Comparison of ENCODE assay signal across 8 mouse cellular contexts in the genomic region with DNA sequence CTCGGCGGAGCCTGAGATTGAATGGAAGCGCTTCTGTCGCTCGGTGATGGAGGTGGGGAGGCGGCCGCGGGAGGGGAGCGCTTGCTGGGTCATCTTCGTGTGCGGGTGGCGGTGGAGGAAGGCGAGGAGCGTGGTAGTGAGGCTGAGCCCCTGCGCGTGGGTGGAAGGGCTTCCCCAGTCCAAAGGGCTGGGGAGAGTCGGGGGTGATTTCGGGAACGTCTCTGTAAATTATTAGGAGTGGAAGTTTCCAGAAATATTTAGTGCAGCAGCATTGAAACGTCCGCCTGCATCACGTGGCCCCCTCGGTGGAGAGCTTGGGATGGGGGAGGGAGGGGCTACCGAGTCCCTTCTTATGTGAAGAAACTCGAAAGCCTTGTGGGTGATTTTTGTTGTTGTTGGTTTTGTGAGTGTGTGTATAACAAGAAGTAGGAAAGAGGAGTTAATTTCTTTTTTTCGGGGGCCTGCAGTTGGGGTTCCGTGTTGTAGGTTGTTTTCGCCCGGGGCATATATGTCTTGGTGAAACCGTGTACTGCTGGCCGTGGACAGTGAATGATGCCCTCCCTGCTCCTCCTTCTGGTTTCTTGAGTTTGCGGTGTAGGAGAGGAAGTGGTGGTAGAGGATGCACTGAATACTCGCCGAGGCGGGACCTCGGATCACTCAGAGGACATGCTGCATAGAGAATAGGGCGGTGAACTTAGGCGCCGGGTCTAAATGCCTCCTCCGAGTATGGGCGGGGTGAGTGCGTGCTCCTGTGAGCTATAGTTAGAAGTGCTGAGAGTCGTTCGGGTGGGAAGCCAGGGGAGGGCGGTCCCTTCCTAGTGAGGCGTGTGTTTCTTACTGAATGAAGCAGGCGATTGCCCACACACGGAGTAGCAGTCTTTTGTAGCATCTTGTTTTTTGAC. TPM values are rescaled to one million over a fixed set of nuclear protein-coding genes. Genes with fewer than 3 reads are reported as not detected.
DNase-seq lines count a peak whose midpoint lies in the region; ATAC-seq and TF ChIP-seq lines count a peak whose summit lies in the region.

No protein-coding gene starts in this region.

- TF ChIP-seq CTCF in midbrain, postnatal 0 days (IDR thresholded peaks at IDR 0.05): no peak; the same call in 1 of the 2 replicates

- DNase-seq in 416B (ENCODE audit: low read depth): peak; percentile 94
- peak; percentile 81 to 86 for DNase-seq in adrenal gland, postnatal 36 days
- DNase-seq in heart, adult 9 months (ENCODE audit: low spot score in 2 of 2): peak; percentile 82 to 85
- peak; percentile 59 for DNase-seq in midbrain, postnatal 0 days (ENCODE audit: low spot score)
- peak; percentile 66 to 70 for DNase-seq in spleen, postnatal 14 days (ENCODE audit: low spot score in 2 of 2)

- no peaks in the 10 kb centered on the region for H3K27me3 ChIP-seq in embryonic facial prominence, embryonic 15.5 days
- H3K27me3 ChIP-seq in kidney, embryonic 14.5 days (ENCODE audit: control insufficient read depth, insufficient read depth, low read length): no peaks in the 10 kb centered on the region
- no peaks in the 10 kb centered on the region for H3K27me3 ChIP-seq in limb, embryonic 15.5 days
- no peaks in the 10 kb centered on the region for H3K27me3 ChIP-seq in midbrain, postnatal 0 days (ENCODE audit: insufficient read depth, low read length)

- H3K36me3 ChIP-seq in embryonic facial prominence, embryonic 15.5 days: no peaks in the 10 kb centered on the region; the same call in 1 of the 2 replicates
- H3K36me3 ChIP-seq in kidney, embryonic 14.5 days (ENCODE audit: control insufficient read depth, insufficient read depth, low read length): peaks cover 9% of the 10 kb centered on the region; the same call in 1 of the 2 replicates
- H3K36me3 ChIP-seq in limb, embryonic 15.5 days: no peaks in the 10 kb centered on the region
- no peaks in the 10 kb centered on the region for H3K36me3 ChIP-seq in midbrain, postnatal 0 days (ENCODE audit: insufficient read depth, low read length)

- no peaks in the 10 kb centered on the region for H3K9me3 ChIP-seq in embryonic facial prominence, embryonic 15.5 days (replicated peaks)
- H3K9me3 ChIP-seq in kidney, embryonic 14.5 days (ENCODE audit: control insufficient read depth, low read length): no peaks in the 10 kb centered on the region
- H3K9me3 ChIP-seq in limb, embryonic 15.5 days: no peaks in the 10 kb centered on the region
- H3K9me3 ChIP-seq in midbrain, postnatal 0 days (ENCODE audit: low read length): no peaks in the 10 kb centered on the region

- H3K9ac ChIP-seq in embryonic facial prominence, embryonic 15.5 days: peak overlapping the region; percentile 86
- H3K9ac ChIP-seq in kidney, embryonic 14.5 days (ENCODE audit: low read depth, low read length): peak overlapping the region; percentile 99
- H3K9ac ChIP-seq in limb, embryonic 15.5 days: peak overlapping the region; percentile 100
- H3K9ac ChIP-seq in midbrain, postnatal 0 days (replicated peaks; ENCODE audit: low read length, poor library complexity, severe bottlenecking): peak overlapping the region; percentile 98

- ATAC-seq in embryonic facial prominence, embryonic 15.5 days (ENCODE audit: insufficient number of reproducible peaks, low FRiP score, low TSS enrichment, low read depth): no peak
- no peak for ATAC-seq in kidney, embryonic 14.5 days (ENCODE audit: low FRiP score, low TSS enrichment)
- no peak for ATAC-seq in limb, embryonic 15.5 days (ENCODE audit: insufficient number of reproducible peaks, low FRiP score, low TSS enrichment, low read depth)
- no peak for ATAC-seq in midbrain, postnatal 0 days (ENCODE audit: low FRiP score)

- peak overlapping the region; percentile 100 for H3K27ac ChIP-seq in embryonic facial prominence, embryonic 15.5 days (replicated peaks)
- peak overlapping the region; percentile 100 for H3K27ac ChIP-seq in kidney, embryonic 14.5 days (ENCODE audit: low read depth, low read length)
- H3K27ac ChIP-seq in limb, embryonic 15.5 days: peak overlapping the region; percentile 100
- H3K27ac ChIP-seq in midbrain, postnatal 0 days (ENCODE audit: low read depth, low read length): peak overlapping the region; percentile 100

- H3K4me1 ChIP-seq in embryonic facial prominence, embryonic 15.5 days: peaks cover 20% of the 10 kb centered on the region
- H3K4me1 ChIP-seq in kidney, embryonic 14.5 days (ENCODE audit: control insufficient read depth, insufficient read depth, low read length): peaks cover 5% of the 10 kb centered on the region; the same call in 1 of the 2 replicates
- H3K4me1 ChIP-seq in limb, embryonic 15.5 days: peaks cover 21% of the 10 kb centered on the region
- no peaks in the 10 kb centered on the region for H3K4me1 ChIP-seq in midbrain, postnatal 0 days (ENCODE audit: insufficient read depth, low read length)

- H3K4me3 ChIP-seq in embryonic facial prominence, embryonic 15.5 days (replicated peaks): peak overlapping the region; percentile 97
- peak overlapping the region; percentile 98 for H3K4me3 ChIP-seq in kidney, embryonic 14.5 days (ENCODE audit: low read length)
- peak overlapping the region; percentile 94 for H3K4me3 ChIP-seq in limb, embryonic 15.5 days
- peak overlapping the region; percentile 97 for H3K4me3 ChIP-seq in midbrain, postnatal 0 days (ENCODE audit: low read depth, low read length)

- peak overlapping the region; percentile 75 for H3K4me2 ChIP-seq in embryonic facial prominence, embryonic 15.5 days (replicated peaks)
- H3K4me2 ChIP-seq in kidney, embryonic 14.5 days (replicated peaks; ENCODE audit: low read depth, low read length): peak overlapping the region; percentile 54
- peak overlapping the region; percentile 53 for H3K4me2 ChIP-seq in limb, embryonic 15.5 days
- peak overlapping the region; percentile 56 for H3K4me2 ChIP-seq in midbrain, postnatal 0 days (ENCODE audit: low read depth, low read length, poor library complexity, severe bottlenecking)

- WGBS in embryonic facial prominence, embryonic 15.5 days: under 1% methylated on average over 48 of the region's 48 CpGs
- WGBS in kidney, embryonic 14.5 days: under 1% methylated on average over 48 of the region's 48 CpGs
- WGBS in limb, embryonic 15.5 days: under 1% methylated on average over 48 of the region's 48 CpGs
- under 1% methylated on average over 41 of the region's 48 CpGs for WGBS in midbrain, postnatal 0 days

RNA-seq across cellular contexts. Expression of gene Xpo1, which starts 1.2 kb away (rescaled TPM):
- total RNA-seq in adrenal gland, postnatal 36 days (2021): 10 to 100 TPM; 66.4 to 76.3 TPM
- 74.9 and 79.6 TPM in 2 replicates for polyA plus RNA-seq in embryonic facial prominence, embryonic 15.5 days (2015; fragmentation: Nextera tagmentation; extraction: Ambion mirVana)
- 77.9 and 149 TPM in 2 replicates for polyA plus RNA-seq in kidney, embryonic 14.5 days (2014; fragmentation: Nextera tagmentation; extraction: Ambion mirVana)
- 70.7 and 78.0 TPM in 2 replicates for polyA plus RNA-seq in limb, embryonic 15.5 days (2015; fragmentation: Nextera tagmentation; extraction: Ambion mirVana)
- total RNA-seq in midbrain, postnatal 0 days (2014; rRNA removed): 65.1 and 86.5 TPM in 2 replicates
- 37.4 and 44.0 TPM in 2 replicates for polyA plus RNA-seq in midbrain, postnatal 0 days (2015; fragmentation: Nextera tagmentation; extraction: Ambion mirVana)

RNA-seq across cellular contexts. Expression of gene Usp34, which starts 49.6 kb away (rescaled TPM):
- 10 to 100 TPM; 65.8 to 68.1 TPM for total RNA-seq in adrenal gland, postnatal 36 days (2021)
- polyA plus RNA-seq in embryonic facial prominence, embryonic 15.5 days (2015; fragmentation: Nextera tagmentation; extraction: Ambion mirVana): 25.5 and 26.6 TPM in 2 replicates
- polyA plus RNA-seq in kidney, embryonic 14.5 days (2014; fragmentation: Nextera tagmentation; extraction: Ambion mirVana): 33.9 and 45.5 TPM in 2 replicates
- 21.0 and 24.9 TPM in 2 replicates for polyA plus RNA-seq in limb, embryonic 15.5 days (2015; fragmentation: Nextera tagmentation; extraction: Ambion mirVana)
- total RNA-seq in midbrain, postnatal 0 days (2014; rRNA removed): 107 and 140 TPM in 2 replicates
- polyA plus RNA-seq in midbrain, postnatal 0 days (2015; fragmentation: Nextera tagmentation; extraction: Ambion mirVana): 24.1 and 30.2 TPM in 2 replicates
